Mouse (Mus musculus) 3T3-L1 (cell line): Measurements from ENCODE around the gene Golga4.

ENCODE experiments used
- DNase-seq: peaks from one replicate; pipeline ENCODE4 v3.0.0-alpha.2; 2015; ENCODE audit warnings: low read depth, low spot score

Gene Golga4

DNA sequence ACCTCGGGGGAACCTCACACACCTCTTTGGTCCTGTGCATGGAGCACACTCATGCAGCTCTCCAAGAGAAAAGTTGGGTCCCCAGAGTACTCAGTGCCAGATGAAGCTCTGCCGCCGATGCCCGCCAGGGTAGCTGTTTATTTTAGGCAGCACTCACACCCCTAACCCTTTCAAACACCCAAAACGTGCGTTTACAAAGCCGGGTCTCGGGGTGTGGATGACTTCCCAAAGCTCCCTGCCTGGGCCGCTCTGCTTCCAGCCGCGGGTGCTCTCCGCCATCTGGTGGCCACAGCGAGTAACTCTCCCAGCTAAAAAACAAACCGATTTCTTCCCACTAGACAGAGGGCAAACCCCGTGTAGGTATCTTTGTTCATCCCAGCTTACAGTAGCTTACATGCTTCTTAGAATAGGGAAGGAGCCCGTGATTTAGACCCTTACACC is 16.5 kb upstream of the Golga4 start:
- DNase-seq = peak; percentile 79

DNA sequence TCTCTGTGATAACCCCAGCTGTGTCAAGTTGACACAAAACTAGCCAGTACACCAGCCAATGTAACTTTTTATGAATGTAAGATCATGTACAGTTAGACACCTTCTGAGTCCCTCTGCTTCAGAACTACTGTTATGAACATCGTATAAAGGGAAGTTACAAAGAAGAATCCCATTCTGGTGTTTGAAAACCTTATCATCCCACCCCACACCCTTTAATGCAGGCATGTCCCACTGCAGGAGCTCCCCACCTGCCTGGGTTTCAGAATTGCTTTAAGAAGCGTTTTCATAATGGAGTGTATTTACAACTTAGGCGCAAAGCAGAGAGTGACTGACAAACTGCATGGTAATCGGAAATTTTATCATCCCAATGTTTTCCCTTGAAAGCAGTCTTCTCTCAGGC is 14.9 kb upstream of the Golga4 start:
- no peak for DNase-seq

DNA sequence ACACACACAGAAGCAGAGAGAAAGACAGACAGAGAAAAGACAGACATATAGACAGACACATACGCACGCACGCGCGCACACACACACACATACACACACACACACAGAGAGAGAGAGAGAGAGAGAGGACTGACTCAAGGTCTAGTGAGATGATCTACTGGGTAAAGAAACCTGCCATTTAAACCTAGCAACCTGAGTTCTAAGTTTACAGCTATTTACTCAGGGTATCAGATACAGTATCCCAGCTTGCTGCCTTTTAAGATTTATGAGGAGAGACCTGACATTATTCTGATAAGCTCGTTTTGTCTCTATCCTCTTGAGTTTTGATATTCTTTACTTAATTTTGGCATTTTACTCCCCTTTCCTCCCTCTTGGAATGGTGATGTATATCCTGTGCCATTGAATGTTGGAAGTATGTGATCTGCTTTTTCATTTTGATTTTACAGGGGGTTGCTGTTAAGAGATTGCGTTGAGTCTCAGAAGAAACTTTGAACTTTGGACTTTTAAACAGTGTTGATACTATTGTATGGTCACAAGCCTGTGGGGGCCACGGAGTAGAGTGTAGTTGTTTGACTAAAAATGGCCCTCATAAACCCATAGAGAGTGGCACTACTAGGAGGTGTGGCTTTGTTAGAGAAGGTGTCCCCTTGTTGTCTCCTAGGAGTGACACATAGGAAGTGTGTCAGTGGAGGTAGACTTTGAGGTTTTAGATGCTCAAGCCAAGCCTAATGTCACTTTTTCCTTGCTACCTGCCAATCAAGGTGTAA is 13.0 kb upstream of the Golga4 start:
- DNase-seq = no peak

DNA sequence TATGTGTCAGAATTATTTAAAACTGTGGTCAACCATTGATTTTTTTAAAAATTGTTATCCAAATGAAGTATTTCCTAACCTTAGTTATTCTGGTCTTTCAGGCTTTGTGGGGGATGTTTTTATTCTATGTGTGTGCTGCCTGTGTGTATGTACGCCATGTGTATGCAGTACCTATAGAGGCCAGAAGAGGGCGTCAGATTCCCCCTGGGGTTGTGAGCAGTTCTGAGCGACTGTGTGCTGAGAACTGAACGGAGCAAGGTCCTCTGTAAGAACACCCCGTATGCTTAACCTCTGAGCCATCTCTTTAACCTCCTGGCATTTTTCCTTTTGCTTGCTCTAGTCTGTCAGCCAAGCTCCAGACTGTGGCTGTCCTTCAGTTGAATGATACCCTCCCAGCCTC is 12.0 kb upstream of the Golga4 start:
- DNase-seq = no peak

DNA sequence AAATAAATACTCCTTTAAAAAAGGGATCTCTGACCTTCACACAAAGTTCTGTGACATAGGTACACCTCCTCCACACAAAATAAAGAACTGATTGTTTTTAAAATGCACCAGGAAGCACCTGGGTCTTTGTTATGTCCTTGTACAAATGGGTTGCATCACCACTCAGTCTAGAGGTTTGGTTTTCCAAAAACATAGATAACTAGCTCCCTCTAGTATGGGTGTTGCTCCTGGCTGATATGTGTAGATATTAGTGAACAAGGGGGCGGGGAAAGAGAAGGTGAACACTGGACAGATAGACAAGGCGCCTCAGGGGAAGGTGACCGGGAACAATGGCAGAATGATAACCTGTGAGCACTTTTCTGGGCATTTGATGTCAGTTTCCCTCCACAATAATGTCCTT is 10.1 kb upstream of the Golga4 start:
- DNase-seq = no peak

DNA sequence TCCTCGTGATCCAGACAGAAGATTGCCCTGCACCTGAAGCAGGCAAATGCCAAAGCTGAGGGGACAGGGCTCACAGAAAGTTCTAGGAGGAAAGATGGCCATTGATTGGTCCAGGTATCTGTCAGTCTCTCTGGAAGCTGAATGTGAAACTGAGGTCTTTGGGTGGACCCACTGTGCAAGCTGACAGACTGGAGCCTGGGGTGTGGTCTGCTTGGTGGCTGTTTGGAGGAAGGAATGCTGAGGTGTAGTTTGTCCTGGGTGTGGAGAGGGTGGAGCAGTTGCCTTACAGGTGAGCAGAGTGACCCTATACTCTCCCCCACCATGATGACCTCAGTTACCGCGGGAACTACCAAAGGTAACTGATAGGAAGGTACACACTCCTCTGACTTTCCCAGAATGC is 9.1 kb upstream of the Golga4 start:
- no peak for DNase-seq

DNA sequence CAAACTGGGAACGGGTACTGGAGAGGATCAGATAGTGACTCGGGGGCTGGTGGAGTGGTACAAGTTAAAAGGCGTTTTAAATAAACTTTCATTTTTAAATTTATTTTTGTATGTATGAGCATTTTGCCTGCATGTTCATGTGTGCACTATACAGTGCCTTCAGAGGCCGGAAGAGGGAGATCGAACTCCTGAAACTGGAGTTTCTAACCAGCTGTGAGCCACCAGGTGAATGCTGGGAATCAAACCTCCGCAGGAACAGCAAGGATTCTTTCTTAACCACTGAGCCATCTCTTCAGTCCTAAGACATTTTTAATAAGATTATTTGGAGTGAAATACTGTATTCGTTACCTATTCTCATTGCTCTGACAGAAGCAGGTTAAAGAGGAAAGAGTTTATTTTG is 8.0 kb upstream of the Golga4 start:
- no peak for DNase-seq

DNA sequence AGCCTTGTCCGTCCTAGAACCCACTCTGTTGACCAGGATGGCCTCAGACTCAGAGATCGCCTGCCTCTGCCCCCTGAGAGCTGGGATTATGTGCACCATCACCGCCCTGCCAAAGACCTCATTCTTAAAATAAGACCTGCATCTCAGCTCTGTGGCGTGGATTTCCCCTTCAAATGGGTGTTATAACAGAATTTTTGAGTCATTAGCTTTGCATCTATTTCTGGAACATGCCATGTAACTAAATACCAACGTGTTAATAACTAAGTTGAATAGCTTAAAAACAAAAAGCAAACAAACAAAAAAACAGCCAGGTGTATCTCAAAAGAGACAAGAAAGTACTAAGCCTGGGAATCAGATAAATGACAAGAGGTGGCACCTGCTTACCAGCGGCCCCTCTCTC is 5.1 kb upstream of the Golga4 start:
- DNase-seq = no peak

DNA sequence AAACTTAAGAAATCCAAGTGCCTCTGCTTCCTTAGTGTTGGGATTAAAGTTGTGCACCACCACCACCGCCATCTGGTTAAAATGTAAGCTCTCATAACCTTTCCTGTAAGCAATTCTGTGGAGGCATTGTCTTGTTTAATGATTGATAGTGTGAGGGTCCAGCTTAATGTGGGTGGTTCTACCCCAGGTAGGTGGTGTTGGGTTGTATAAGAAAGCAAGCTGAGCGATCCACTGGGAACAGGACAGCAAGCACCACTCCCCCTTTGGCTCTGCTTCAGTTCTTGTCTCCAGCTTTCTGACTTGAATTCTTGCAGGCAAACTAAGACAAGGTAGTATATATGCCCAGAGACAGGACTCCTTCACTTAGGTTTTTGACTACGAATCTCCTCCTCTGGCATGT is 1.4 kb upstream of the Golga4 start:
- no peak for DNase-seq

DNA sequence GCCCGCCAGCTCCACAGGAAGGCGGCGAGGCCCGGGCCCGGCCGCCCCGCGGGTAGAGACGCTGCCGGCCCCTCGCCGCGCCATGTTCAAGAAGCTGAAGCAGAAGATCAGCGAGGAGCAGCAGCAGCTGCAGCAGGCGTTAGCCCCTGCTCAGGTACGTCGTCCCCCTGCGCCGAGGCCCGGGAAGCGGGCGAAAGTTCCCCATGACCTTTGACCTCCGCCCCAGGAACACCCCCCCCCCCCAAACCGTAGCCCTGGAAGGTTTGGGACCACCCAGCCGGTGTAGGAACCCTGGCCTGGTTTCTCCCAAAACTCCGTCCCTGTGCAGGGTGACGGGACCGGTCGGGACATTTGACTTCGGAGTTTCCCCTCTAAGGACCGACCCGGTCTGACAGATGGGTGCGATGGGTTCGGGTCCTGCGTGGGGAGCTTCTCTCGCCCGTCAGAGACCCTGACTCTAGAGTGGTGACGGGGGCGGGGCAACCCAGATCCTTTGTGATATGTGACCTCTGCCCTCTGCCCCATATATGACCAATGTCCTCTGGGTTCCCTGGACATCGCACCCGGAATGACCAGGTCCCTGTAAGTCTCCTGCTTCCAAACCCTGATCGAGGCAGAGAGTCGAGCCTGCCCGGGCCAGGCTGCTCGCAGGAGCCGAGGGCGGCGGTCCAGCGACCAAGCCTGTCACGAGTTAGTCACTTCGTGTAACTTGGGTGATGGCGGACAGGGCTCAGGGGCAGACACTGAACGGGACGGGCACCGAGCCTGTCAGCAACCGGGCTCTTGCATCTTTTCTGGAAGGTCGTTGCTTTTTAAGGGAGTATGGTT is 551 bp downstream of the Golga4 start:
- DNase-seq = peak; percentile 31

DNA sequence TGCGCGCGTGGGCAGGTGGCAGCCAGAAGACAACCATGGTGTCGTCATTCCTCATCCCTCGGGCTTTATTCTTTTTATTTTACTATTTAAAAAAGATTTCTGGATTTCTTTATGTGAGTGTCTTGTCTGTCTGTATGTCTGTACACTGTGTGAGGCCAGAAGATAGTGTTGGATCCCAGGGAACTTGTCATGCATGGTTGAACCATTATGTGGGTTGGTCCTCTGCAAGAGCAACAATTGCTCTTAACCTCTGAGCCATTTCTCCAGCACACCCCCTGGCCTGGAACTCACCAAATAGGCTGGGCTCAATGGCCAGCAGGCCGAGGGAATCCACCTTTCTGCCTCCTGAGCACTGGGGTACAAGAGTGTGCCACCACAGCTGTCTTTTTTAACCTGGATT is 1.5 kb downstream of the Golga4 start:
- no peak for DNase-seq

DNA sequence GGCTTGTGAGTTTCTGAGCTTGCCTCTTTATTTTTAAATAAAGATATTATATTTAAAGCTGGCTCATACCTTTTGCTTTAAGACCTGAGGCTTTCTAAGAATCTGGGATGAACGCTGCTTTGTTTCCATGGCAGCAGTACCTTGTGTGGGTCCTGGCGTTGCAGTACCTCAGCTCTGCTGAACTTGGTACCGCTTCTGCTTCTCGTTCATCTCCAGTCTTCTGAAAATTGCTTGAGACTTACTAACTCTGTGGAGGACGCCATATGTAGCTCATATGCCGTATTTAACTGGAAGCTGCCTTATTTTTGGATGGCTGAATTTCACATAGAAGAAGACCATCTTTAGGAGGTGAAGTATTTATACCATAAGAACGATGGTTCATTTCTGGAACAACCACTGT is 2.5 kb downstream of the Golga4 start:
- no peak for DNase-seq

DNA sequence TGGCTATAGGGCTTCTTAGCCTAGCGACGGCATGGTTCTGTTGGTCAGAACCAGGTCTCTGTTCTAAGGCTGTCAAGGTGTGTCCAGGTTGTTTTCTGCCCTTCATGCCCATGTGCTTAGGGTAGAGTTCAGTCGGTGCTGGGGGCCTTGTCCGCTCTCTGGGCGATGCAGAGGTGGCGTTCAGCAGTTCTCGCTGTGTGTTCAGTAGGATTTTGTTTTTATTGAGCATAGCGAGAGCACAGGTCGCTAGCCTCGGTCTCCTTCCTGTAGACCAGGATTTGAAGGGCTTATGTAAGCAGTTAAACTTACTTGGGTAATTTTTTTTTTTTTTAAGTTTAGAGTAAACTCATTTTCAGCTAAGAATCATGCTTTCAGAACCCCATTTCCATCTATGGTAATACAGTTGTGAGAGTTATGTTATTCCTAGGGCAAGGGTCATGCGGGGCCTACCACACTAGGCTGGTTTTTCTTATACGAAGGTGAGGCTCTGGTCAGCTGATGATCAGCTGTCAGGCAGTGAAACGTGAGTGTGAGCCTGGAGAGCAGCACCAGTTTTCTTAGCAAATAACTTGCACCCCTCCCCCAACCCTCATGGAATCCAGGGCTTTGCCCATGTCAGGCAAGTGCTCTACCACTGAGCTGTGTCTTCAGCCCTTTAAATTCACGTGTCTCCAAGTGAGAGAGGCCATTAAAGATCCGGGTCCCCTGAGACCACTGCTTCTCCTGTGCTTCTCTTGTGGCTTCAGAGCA is 5.0 kb downstream of the Golga4 start:
- DNase-seq = no peak

DNA sequence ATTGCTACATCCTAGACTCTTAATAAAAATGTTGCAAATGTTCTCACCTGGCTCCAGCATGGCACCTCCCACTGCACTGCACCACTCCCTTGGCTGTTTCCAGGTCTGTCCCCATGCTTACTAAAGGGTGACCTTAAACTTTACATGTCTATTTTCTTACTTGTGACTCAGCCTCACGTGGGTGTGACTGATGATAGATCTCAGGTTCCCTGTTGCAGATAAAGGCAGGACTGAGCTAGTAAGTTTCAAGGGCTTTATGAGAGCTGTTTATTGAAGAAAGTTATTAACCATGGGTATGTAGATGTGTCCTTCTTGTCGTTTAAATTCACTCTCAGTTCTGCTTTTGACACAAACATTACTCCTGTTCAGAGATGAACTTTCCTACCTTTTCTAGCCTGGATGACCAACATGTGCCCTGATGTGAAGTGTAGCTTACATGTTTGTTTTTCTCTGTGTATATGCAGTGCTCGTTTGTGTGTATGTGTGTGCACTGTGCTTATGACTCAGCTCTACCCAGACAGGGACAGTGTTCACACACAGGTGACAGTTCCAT is 6.7 kb downstream of the Golga4 start:
- peak; percentile 56 for DNase-seq

DNA sequence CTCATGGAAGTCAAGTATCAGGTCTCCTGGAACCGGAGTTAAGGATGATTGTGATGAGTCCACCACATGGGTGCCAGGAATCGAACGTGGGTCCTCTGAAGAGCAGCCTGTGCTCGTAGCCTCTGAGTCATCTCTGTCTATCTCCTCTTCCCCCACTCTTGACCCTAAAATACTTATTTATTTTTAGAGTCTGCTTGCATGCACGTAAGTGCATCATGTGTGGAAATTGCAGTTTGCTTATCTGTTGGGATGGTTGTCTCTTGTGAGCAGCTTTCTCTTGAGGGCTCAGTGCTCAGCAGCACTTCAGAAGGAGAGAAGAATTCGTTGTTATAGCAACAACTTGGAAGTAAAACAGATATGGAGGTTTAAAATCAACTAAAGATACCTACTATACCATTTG is 9.4 kb downstream of the Golga4 start:
- DNase-seq = no peak

DNA sequence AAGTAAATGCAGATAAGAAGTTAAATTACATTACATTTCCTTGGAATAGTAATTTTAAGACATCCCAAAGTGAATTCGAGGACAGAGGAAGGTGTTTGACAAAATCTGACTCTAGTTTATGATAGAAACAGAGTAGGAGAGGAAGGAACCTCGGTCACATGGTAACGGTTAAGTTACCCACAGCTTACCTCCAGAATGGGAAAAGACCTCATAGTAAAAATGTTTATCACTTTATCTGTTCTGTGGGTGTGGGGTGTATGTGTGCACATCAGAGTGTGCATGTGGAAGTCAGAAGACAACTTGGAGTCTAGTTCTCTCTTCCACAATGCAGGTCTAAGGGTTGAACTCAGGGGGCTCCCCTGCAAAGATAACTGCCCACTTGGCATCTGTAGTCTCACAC is 10.1 kb downstream of the Golga4 start:
- no peak for DNase-seq

DNA sequence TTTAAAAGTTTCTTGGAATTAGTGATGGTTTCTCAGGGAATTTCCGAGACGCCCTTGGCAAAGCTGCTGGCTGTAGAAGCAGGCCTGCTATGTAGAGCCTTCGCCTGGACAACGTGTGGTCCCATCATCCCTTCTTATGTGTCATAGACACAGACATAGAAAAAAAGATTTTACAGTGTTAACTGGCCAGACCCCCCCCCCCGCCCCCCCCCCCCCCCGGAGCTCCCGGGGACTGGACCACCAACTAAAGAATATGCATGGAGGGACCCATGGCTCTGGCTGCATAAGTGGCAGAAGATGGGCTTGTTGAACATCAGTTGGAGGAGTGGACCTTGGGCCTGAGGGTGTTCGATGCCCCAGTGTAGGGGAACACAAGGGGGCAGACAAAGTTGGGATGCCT is 11.6 kb downstream of the Golga4 start:
- no peak for DNase-seq

DNA sequence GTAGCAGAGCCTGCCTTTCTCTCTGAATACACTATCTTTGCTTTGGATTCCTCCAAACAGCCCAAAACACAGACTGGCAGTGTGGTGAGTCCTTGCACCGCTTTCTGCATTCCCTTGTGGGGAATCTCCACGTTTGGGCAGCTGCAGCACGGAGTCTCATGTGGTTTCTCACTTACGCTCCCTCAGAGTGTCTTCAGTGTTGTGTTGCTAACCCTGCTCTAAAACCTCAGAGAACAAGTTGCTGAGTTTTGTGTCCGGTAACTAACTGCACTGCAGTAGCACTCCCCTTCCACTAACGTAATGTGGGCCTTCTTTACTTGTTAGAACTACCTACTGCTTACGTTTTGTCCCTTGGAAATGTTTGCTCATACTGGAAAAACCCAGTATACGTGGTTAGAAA is 13.0 kb downstream of the Golga4 start:
- no peak for DNase-seq

DNA sequence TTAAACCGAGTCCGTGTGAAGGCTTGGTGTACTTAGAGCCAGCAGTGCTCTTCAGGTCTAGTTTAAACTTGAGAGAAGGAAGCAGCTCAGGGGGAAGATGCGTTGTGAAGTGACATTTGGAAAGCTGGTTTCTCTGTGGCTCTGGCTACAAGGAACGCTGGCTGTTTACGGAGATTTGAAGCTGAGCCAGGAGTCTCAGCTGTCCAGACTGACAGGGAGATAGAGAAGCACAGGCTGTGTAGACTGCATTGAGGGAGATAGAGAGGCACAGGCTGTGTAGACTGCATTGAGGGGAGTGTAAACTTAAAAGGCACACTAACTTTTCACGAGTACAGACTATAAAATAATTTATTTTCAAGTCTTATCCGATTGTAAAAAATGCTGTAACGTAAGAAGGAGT is 13.9 kb downstream of the Golga4 start:
- DNase-seq = no peak

DNA sequence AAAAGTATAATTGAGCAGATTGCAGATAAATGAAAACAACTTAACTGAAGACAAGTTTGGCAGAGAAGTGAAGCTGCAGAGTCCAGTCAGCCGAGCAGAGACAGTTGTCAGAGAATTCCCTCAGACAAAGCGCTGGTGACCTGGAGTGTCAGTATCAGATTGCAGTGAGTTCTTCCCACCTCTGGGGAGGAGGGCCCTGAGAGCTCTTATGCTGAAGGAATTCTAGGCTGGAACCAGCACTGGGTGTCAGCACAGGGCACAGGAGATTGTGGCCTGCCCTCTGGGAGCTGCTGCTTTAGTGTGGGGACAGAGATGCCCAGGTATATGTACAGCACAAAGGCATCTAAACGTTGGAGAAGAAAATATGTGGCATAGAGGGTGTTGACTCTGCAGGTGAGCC is 14.8 kb downstream of the Golga4 start:
- no peak for DNase-seq

DNA sequence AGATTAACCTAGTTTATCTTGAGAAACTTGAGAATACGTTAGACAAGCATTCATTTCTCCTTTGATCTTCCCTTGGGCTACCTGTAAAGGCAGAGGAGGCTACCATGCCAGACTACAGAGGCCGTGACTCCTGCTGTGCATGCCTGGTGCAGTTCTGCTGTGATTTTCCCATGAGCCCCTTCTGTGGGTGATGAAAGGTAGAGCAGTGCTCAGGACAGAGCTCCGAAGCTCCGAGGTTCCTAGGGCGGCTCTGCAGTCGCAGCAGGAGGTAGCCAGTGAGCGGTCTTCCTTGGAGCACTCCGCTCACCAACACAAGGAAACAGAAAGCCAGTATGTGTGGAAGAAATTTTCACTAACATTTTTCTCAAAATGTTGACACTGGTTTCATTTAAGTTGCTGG is 15.6 kb downstream of the Golga4 start:
- DNase-seq = no peak

DNA sequence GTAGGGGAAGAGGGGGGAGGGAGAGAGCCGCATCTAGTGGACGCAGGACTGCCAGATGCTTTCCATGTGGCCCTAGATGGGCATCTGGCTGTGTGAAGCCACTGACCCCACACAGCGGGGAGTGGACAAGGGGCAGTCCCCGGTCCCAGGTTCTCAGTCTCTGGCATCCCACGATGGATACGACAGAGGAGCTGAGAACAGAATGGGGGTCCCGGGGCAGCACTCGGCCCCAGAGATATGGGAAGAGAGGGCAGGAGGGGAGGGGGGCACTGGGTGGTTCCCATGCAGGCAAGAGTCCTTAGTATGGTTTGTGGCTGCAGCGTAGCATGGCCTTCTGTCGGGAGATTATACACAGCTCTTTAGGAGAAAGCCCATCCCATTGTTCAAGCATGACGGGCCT is 17.7 kb downstream of the Golga4 start:
- DNase-seq = no peak
